Mouse (Mus musculus): ENCODE results near the gene Traf3. TPM values are rescaled to one million over a fixed set of nuclear protein-coding genes. Genes with fewer than 3 reads are reported as not detected.

Gene Traf3
- total RNA-seq, 2 experiments from 2014 or later, result 124 to 128 TPM

GRCm38 (mm10) chr12:111193331-111193730, 27.2 kb downstream of the Traf3 start:
- DNase-seq (ENCODE audit: low spot score in 2 of 2), result no peak

- DNase-seq (ENCODE audit: low spot score in 2 of 2), result no peak
Measured at GRCm38 (mm10) chr12:111196548-111196947, 30.4 kb downstream of the Traf3 start.

- DNase-seq (ENCODE audit: low spot score in 2 of 2), result peak in 1 of 2 experiments; percentile 21
Measured at GRCm38 (mm10) chr12:111203076-111203475, 36.9 kb downstream of the Traf3 start.

GRCm38 (mm10) chr12:111203945-111204344, 37.8 kb downstream of the Traf3 start:
- DNase-seq (ENCODE audit: low spot score in 2 of 2), result peak in 1 of 2 experiments; percentile 28

- DNase-seq (ENCODE audit: low spot score in 2 of 2), result no peak
Measured at GRCm38 (mm10) chr12:111207641-111208040, 41.5 kb downstream of the Traf3 start.

GRCm38 (mm10) chr12:111211729-111212128, 45.6 kb downstream of the Traf3 start:
- DNase-seq (ENCODE audit: low spot score in 2 of 2), result no peak

- DNase-seq (ENCODE audit: low spot score in 2 of 2), result no peak
Measured at GRCm38 (mm10) chr12:111218867-111219266, 52.7 kb downstream of the Traf3 start.

- DNase-seq (ENCODE audit: low spot score in 2 of 2), result no peak
Measured at GRCm38 (mm10) chr12:111225197-111225780, 59.1 kb downstream of the Traf3 start.

- no peak for DNase-seq (ENCODE audit: low spot score in 2 of 2)
Measured at GRCm38 (mm10) chr12:111227410-111227809, 61.2 kb downstream of the Traf3 start.

GRCm38 (mm10) chr12:111228488-111228887, 62.3 kb downstream of the Traf3 start:
- no peak for DNase-seq (ENCODE audit: low spot score in 2 of 2)

- DNase-seq (ENCODE audit: low spot score in 2 of 2), result no peak
Measured at GRCm38 (mm10) chr12:111230793-111231192, 64.6 kb downstream of the Traf3 start.

- DNase-seq (ENCODE audit: low spot score in 2 of 2), result no peak
Measured at GRCm38 (mm10) chr12:111233798-111234197, 67.6 kb downstream of the Traf3 start.

GRCm38 (mm10) chr12:111234383-111234782, 68.2 kb downstream of the Traf3 start:
- no peak for DNase-seq (ENCODE audit: low spot score in 2 of 2)

GRCm38 (mm10) chr12:111235631-111236030, 69.5 kb downstream of the Traf3 start:
- DNase-seq (ENCODE audit: low spot score in 2 of 2), result no peak

GRCm38 (mm10) chr12:111237611-111238188, 71.5 kb downstream of the Traf3 start:
- DNase-seq (ENCODE audit: low spot score in 2 of 2), result no peak

- no peak for DNase-seq (ENCODE audit: low spot score in 2 of 2)
Measured at GRCm38 (mm10) chr12:111238345-111238744, 72.2 kb downstream of the Traf3 start.

GRCm38 (mm10) chr12:111238778-111239177, 72.6 kb downstream of the Traf3 start:
- DNase-seq (ENCODE audit: low spot score in 2 of 2), result peak in 1 of 2 experiments; percentile 35

- DNase-seq (ENCODE audit: low spot score in 2 of 2), result no peak
Measured at GRCm38 (mm10) chr12:111239930-111240329, 73.8 kb downstream of the Traf3 start.

GRCm38 (mm10) chr12:111241916-111242315, 75.7 kb downstream of the Traf3 start:
- no peak for DNase-seq (ENCODE audit: low spot score in 2 of 2)

GRCm38 (mm10) chr12:111242346-111242745, 76.2 kb downstream of the Traf3 start:
- DNase-seq (ENCODE audit: low spot score in 2 of 2), result no peak

GRCm38 (mm10) chr12:111243733-111244132, 77.6 kb downstream of the Traf3 start:
- DNase-seq (ENCODE audit: low spot score in 2 of 2), result no peak

- no peak for DNase-seq (ENCODE audit: low spot score in 2 of 2)
Measured at GRCm38 (mm10) chr12:111245070-111245469, 78.9 kb downstream of the Traf3 start.

All from layer of hippocampus, postnatal 14 days (tissue).